Mouse (Mus musculus): ENCODE data around the gene Ebf3. TPM values are rescaled to one million over a fixed set of nuclear protein-coding genes. Genes with fewer than 3 reads are reported as not detected.

Gene Ebf3
- total and polyA plus RNA-seq, 2 experiments = 0.09 TPM; not detected in 1

DNA sequence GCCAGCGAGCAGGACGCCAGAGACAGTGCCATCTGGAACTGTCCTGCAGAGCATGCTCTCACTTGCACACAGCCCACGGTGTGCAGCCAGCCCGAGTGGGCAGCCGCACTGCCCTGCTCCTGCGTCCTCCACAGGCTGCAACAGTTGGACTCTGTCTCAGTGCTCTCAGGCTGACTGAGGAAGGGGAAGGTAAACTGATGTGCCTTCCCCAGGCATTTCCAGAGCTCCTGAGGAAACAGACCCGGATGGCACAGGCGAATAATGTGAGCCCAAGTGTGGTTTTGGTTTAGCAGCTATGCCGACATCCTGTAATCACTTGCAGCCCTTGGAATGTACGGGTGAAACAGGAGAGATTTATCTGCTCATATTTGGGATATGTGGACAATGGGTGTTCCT lies 10.5 kb downstream of the Ebf3 start:
- 53% methylated on average over 10 of the region's 10 CpGs for WGBS
- Histone ChIP-seq H3K4me1 (ENCODE audit: control insufficient read depth, insufficient read depth, low read length) (no peaks in the 10 kb centered on the region), H3K36me3 (ENCODE audit: control insufficient read depth, insufficient read depth, low read length) (no peaks in the 10 kb centered on the region), H3K79me2 (ENCODE audit: control insufficient read depth, insufficient read depth, low read length) (no peaks in the 10 kb centered on the region), H3K4me3 (ENCODE audit: insufficient read depth, low read depth, low read length) (no peak overlapping the region), H3K9ac (ENCODE audit: low read depth, low read length) (no peak overlapping the region), H3K27ac (replicated peaks; ENCODE audit: insufficient read depth, low read depth, low read length) (no peak overlapping the region), H3K27me3 (ENCODE audit: control insufficient read depth, insufficient read depth, low read length) (peaks cover 18% of the 10 kb centered on the region; the same call in 1 of the 2 replicates)
- DNase-seq (ENCODE audit: extremely low read depth, low read depth, low spot score) = no peak
- no peak for TF ChIP-seq CTCF (IDR thresholded peaks at IDR 0.05; ENCODE audit: low read depth, low read length)
- no peak for TF ChIP-seq POLR2A (IDR thresholded peaks at IDR 0.05; ENCODE audit: extremely low read depth, insufficient read depth, low read length)

DNA sequence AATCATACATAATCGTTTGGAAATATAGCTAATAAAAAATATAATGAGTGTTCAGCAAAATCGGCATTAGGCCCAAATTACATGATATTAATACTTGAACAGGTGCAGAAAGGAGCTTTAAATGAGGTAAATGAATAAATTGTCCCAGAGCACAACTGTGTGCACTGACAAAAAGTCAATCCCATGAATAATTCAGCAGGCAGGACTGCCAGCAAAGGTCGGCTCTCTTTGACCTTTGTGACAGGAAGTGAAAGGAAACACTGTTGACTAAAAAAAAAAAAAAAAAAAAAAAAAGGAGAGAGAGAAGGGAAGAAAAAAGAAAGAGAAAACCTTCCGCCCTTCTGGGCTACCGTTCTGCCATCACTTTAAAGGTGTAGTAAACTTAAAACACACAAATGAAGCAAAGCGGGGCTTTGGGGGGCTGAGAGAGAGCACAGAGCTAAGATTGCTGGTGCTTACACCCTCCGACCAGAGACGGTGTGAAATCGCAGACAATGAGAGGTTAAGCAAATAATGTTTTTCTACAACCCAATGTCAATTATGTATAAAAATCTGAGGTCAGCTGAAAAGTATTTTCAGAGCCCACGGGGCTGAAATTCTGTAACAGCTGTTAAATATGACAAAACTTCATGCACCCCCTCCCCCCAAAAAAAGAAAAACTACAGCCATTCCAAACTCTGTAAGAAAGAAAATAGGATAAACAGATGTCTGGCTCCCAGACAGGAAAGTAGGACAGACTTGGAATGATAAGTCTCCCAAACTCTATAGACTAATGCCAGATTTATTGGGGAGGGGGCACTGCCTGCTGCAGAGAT lies 11.1 kb downstream of the Ebf3 start:
- no peak overlapping the region for H3K27ac ChIP-seq (replicated peaks; ENCODE audit: insufficient read depth, low read depth, low read length)
- DNase-seq (ENCODE audit: extremely low read depth, low read depth, low spot score) = peak; percentile 43
- TF ChIP-seq POLR2A (IDR thresholded peaks at IDR 0.05; ENCODE audit: extremely low read depth, insufficient read depth, low read length) = no peak
- TF ChIP-seq CTCF (IDR thresholded peaks at IDR 0.05; ENCODE audit: low read depth, low read length) = no peak
- 34% methylated on average over 10 of the region's 10 CpGs for WGBS
- peaks cover 16% of the 10 kb centered on the region; the same call in 1 of the 2 replicates for H3K27me3 ChIP-seq (ENCODE audit: control insufficient read depth, insufficient read depth, low read length)
- no peak overlapping the region for H3K9ac ChIP-seq (ENCODE audit: low read depth, low read length)
- H3K4me3 ChIP-seq (ENCODE audit: insufficient read depth, low read depth, low read length) = no peak overlapping the region
- H3K4me1 ChIP-seq (ENCODE audit: control insufficient read depth, insufficient read depth, low read length) = no peaks in the 10 kb centered on the region
- no peaks in the 10 kb centered on the region for H3K36me3 ChIP-seq (ENCODE audit: control insufficient read depth, insufficient read depth, low read length)
- H3K79me2 ChIP-seq (ENCODE audit: control insufficient read depth, insufficient read depth, low read length) = no peaks in the 10 kb centered on the region

DNA sequence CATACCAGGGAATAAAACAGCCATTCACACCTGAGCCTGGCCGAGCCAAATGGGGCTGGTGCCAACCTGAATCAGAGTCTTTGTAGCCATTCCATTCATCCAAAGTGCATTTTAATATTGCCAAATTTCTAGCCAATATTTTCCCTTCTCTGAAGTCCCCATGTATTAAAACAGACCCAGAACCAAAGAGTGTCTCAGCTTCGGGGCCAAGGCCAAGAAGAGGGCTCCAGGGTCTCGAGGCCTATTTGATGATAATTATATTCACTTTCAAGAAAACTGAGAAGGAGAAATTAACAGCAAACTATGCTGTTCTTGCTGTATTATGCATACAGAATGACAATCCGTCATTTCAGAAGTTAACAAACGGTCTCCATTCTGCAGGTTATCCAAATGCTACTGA lies 12.1 kb downstream of the Ebf3 start:
- Histone ChIP-seq H3K27me3 (ENCODE audit: control insufficient read depth, insufficient read depth, low read length) (peaks cover 14% of the 10 kb centered on the region; the same call in 1 of the 2 replicates), H3K79me2 (ENCODE audit: control insufficient read depth, insufficient read depth, low read length) (no peaks in the 10 kb centered on the region), H3K4me3 (ENCODE audit: insufficient read depth, low read depth, low read length) (no peak overlapping the region), H3K36me3 (ENCODE audit: control insufficient read depth, insufficient read depth, low read length) (no peaks in the 10 kb centered on the region), H3K27ac (replicated peaks; ENCODE audit: insufficient read depth, low read depth, low read length) (no peak overlapping the region), H3K9ac (ENCODE audit: low read depth, low read length) (no peak overlapping the region), H3K4me1 (ENCODE audit: control insufficient read depth, insufficient read depth, low read length) (no peaks in the 10 kb centered on the region)
- WGBS = 84% methylated on average over 5 of the region's 5 CpGs
- TF ChIP-seq POLR2A (IDR thresholded peaks at IDR 0.05; ENCODE audit: extremely low read depth, insufficient read depth, low read length) (no peak), CTCF (IDR thresholded peaks at IDR 0.05; ENCODE audit: low read depth, low read length) (no peak)
- no peak for DNase-seq (ENCODE audit: extremely low read depth, low read depth, low spot score)

DNA sequence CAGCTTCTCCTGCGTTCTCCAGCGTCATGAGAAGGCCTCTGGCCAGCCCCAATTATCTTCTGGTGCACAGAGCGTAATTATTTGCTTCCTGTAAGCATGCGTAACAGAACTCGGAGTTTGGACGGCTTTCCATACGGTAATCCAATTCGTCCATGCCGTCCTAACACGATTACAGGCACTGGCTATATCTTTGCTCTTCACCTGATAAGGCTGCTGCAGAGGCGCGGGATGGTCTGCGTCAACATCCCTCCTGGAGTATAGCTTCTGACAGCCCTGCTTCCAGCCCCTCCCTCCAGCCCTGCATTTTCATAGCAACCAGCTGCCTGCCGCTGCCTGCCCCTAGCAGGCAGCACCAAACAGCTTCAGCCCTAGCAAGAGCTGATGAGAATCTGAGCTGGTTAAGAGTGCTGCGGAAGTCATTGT lies 12.9 kb downstream of the Ebf3 start:
- Histone ChIP-seq H3K4me1 (ENCODE audit: control insufficient read depth, insufficient read depth, low read length) (no peaks in the 10 kb centered on the region), H3K27me3 (ENCODE audit: control insufficient read depth, insufficient read depth, low read length) (peaks cover 13% of the 10 kb centered on the region; the same call in 1 of the 2 replicates)
- DNase-seq (ENCODE audit: extremely low read depth, low read depth, low spot score) = no peak

DNA sequence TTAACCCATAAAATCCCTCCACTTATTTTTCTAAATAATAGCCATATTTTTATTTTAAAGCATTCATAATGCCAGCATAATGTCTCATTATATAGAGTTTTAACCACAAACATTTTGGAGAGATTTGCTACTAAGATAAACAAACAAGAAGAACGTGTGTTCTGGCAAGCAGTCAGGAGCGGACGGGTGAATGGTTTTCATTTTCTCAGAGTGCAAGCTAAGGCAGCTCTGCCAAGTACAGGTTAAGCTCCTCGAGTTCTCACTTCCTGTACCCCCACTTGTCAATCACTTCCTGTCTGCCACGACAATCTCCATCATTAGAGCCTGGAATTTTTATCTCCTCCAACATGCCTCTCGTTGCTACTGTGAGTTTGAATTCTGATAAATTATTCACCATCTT lies 13.4 kb downstream of the Ebf3 start:
- Histone ChIP-seq H3K36me3 (ENCODE audit: control insufficient read depth, insufficient read depth, low read length) (no peaks in the 10 kb centered on the region), H3K27ac (replicated peaks; ENCODE audit: insufficient read depth, low read depth, low read length) (no peak overlapping the region), H3K79me2 (ENCODE audit: control insufficient read depth, insufficient read depth, low read length) (no peaks in the 10 kb centered on the region), H3K9ac (ENCODE audit: low read depth, low read length) (no peak overlapping the region), H3K27me3 (ENCODE audit: control insufficient read depth, insufficient read depth, low read length) (peaks cover 13% of the 10 kb centered on the region; the same call in 1 of the 2 replicates), H3K4me3 (ENCODE audit: insufficient read depth, low read depth, low read length) (no peak overlapping the region), H3K4me1 (ENCODE audit: control insufficient read depth, insufficient read depth, low read length) (no peaks in the 10 kb centered on the region)
- TF ChIP-seq POLR2A (IDR thresholded peaks at IDR 0.05; ENCODE audit: extremely low read depth, insufficient read depth, low read length) (no peak), CTCF (IDR thresholded peaks at IDR 0.05; ENCODE audit: low read depth, low read length) (no peak)
- no peak for DNase-seq (ENCODE audit: extremely low read depth, low read depth, low spot score)
- 37% methylated on average over 6 of the region's 6 CpGs for WGBS

More for the DNA sequence above, 12.9 kb downstream of the Ebf3 start:
- no peak for TF ChIP-seq CTCF (IDR thresholded peaks at IDR 0.05; ENCODE audit: low read depth, low read length)
- TF ChIP-seq POLR2A (IDR thresholded peaks at IDR 0.05; ENCODE audit: extremely low read depth, insufficient read depth, low read length) = no peak
- H3K4me3 ChIP-seq (ENCODE audit: insufficient read depth, low read depth, low read length) = no peak overlapping the region
- no peak overlapping the region for H3K9ac ChIP-seq (ENCODE audit: low read depth, low read length)
- H3K27ac ChIP-seq (replicated peaks; ENCODE audit: insufficient read depth, low read depth, low read length) = no peak overlapping the region
- H3K79me2 ChIP-seq (ENCODE audit: control insufficient read depth, insufficient read depth, low read length) = no peaks in the 10 kb centered on the region
- no peaks in the 10 kb centered on the region for H3K36me3 ChIP-seq (ENCODE audit: control insufficient read depth, insufficient read depth, low read length)
- WGBS = 31% methylated on average over 15 of the region's 15 CpGs

DNA sequence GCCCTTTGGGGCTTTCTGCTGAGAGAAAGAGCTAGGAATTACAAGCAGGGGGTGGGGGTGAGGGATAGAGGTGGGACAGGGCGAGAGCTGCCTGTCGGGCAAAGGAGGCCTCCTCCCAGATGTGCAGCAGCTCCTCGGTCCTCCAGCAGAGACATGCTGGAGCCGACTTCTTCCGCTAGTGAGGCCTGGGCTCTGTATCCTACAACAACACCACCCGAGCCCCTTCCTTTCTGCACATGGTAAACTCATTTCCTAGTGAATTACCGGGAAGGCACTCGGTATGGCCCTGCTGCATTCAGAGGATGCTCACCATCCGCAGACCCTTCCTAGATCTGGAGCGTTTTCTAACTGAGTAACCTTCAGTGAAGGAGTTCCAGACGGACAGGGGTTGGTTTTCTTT lies 14.1 kb downstream of the Ebf3 start:
- peaks cover 13% of the 10 kb centered on the region; the same call in 1 of the 2 replicates for H3K27me3 ChIP-seq (ENCODE audit: control insufficient read depth, insufficient read depth, low read length)
- DNase-seq (ENCODE audit: extremely low read depth, low read depth, low spot score) = no peak
- H3K4me1 ChIP-seq (ENCODE audit: control insufficient read depth, insufficient read depth, low read length) = no peaks in the 10 kb centered on the region
- H3K36me3 ChIP-seq (ENCODE audit: control insufficient read depth, insufficient read depth, low read length) = no peaks in the 10 kb centered on the region
- H3K9ac ChIP-seq (ENCODE audit: low read depth, low read length) = no peak overlapping the region
- no peak overlapping the region for H3K27ac ChIP-seq (replicated peaks; ENCODE audit: insufficient read depth, low read depth, low read length)
- WGBS = 60% methylated on average over 11 of the region's 11 CpGs
- no peaks in the 10 kb centered on the region for H3K79me2 ChIP-seq (ENCODE audit: control insufficient read depth, insufficient read depth, low read length)
- no peak for TF ChIP-seq CTCF (IDR thresholded peaks at IDR 0.05; ENCODE audit: low read depth, low read length)
- TF ChIP-seq POLR2A (IDR thresholded peaks at IDR 0.05; ENCODE audit: extremely low read depth, insufficient read depth, low read length) = no peak
- no peak overlapping the region for H3K4me3 ChIP-seq (ENCODE audit: insufficient read depth, low read depth, low read length)

Data from liver, adult 2 months (tissue).